Mouse (Mus musculus) hindbrain, embryonic 15.5 days (tissue): ENCODE results near the gene Nat8. TPM values are rescaled to one million over a fixed set of nuclear protein-coding genes. Genes with fewer than 3 reads are reported as not detected.
"Not testable (repeated sequence)": the region's sequence is repeated elsewhere in the genome, so short reads cannot be mapped to it uniquely, and the experiment has no call there.

Experiments
- ATAC-seq: fragments of 200-750 bp; cut with Nextera tagmentation; 2 replicates; pipeline ENCODE4 v1.8.0; 2017; ENCODE audit warnings: low read depth, moderate number of reproducible peaks, moderate TSS enrichment; ENCODE audit not compliant: low FRiP score
- H3K27ac ChIP-seq: fragments of 300-500 bp; sonication (generic); replicated peaks from 2 replicates; pipeline ENCODE4 v1.5.1; 2015; ENCODE audit warnings: mild to moderate bottlenecking, inconsistent platforms
- H3K27me3 ChIP-seq: fragments of 300-500 bp; sonication (generic); 2 replicates; pipeline ENCODE4 v1.6.1; 2015; ENCODE audit warnings: control low read depth, inconsistent platforms
- H3K36me3 ChIP-seq: fragments of 300-500 bp; sonication (generic); 2 replicates; pipeline ENCODE4 v1.6.1; 2015; ENCODE audit warnings: control low read depth, inconsistent platforms
- H3K4me1 ChIP-seq: fragments of 300-500 bp; sonication (generic); replicated peaks from 2 replicates; pipeline ENCODE4 v1.6.1; 2015; ENCODE audit warnings: control low read depth, inconsistent platforms
- H3K4me2 ChIP-seq: fragments of 300-500 bp; sonication (generic); 2 replicates; pipeline ENCODE4 v1.6.1; 2015; ENCODE audit warnings: moderate library complexity, mild to moderate bottlenecking, inconsistent platforms
- H3K4me3 ChIP-seq: fragments of 300-500 bp; sonication (generic); 2 replicates; pipeline ENCODE4 v1.5.1; 2015; ENCODE audit warnings: mild to moderate bottlenecking, inconsistent platforms
- H3K9ac ChIP-seq: fragments of 300-500 bp; sonication (generic); 2 replicates; pipeline ENCODE4 v1.6.1; 2015; ENCODE audit warnings: inconsistent platforms
- H3K9me3 ChIP-seq: fragments of 300-500 bp; sonication (generic); 2 replicates; pipeline ENCODE4 v1.6.1; 2016; ENCODE audit warnings: control low read depth, inconsistent platforms
- WGBS: fragments of 180-500 bp; shearing (Covaris S2); methylation state at CpG from one replicate; pipeline ENCODE4 v1.1.7; 2015; 5-methylcytosine and 5-hydroxymethylcytosine counted together
- polyA plus RNA-seq: library from polyadenylated mRNA; unstranded; fragments of >200 nt; fragmentation: Nextera tagmentation; extraction: Ambion mirVana; gene quantifications from 2 replicates; pipeline ENCODE4 v1.2.1, GENCODE M21; 2015

Nat8 gene
- polyA plus RNA-seq, 1 experiment from 2014 or later: not detected

DNA sequence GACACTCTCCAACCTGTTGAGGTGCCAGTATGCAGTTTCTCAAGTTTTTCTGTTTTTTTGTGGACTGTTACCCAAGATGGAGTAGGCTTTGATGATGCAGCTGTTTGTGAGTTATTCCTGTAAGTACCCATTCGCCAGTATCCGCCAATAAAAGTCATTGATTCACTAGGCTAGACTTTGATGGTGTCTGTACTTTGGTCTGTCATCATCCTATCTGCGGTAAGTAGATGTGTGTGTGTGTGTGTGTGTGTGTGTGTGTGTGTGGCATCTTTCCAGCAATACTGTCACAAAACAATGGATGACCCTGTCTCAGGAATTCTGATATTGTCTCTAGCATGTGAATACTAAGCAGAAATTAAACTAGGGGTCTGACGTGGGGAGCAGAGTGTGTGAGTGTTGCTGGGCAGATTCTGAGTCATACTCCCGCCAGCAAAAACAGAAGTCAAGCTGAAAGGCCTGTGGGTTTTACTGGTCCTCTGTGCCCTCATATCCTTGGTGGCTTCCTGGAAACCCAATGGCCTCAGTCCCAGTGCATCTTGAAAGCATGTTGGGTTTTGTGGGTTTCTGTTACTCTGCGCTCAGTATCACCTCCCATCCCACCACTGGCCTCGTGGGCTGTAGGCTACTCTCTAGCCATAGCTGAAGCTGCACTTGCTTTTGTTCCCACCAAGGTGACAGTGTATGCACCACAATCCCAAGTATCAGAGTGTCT, 19.3 kb upstream of the Nat8 start:
- H3K9me3 ChIP-seq: no peaks in the 10 kb centered on the region
- H3K4me3 ChIP-seq: no peak overlapping the region
- no peaks in the 10 kb centered on the region for H3K36me3 ChIP-seq
- WGBS: 91% methylated on average over 7 of the region's 7 CpGs
- no peaks in the 10 kb centered on the region for H3K27me3 ChIP-seq
- peaks cover 8% of the 10 kb centered on the region for H3K4me1 ChIP-seq
- ATAC-seq: no peak
- H3K4me2 ChIP-seq: no peak overlapping the region
- no peak overlapping the region for H3K9ac ChIP-seq
- no peak overlapping the region for H3K27ac ChIP-seq

DNA sequence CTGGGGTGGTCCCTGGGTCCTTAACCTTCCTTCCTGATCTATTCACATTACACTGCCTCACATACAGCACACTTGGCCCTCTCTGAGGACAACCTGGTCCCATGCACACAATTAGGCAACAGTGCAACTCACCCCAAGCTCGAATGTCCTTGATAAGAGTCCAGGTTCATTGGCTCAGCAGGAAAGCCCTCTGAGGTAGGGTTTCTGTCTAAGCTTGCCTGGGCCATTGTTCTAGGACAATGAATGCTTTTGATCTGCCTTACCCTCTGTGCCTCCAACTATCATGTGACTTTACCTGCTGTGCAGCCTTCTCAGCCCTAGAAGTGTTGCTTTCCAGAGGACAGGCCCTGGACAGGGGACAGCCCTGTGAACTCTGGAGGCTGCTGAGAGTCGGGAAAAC, 17.4 kb upstream of the Nat8 start:
- no peak overlapping the region for H3K27ac ChIP-seq
- ATAC-seq: no peak
- H3K4me2 ChIP-seq: no peak overlapping the region
- H3K9me3 ChIP-seq: no peaks in the 10 kb centered on the region
- no peaks in the 10 kb centered on the region for H3K27me3 ChIP-seq
- no peak overlapping the region for H3K9ac ChIP-seq
- WGBS: 30% methylated on average over 2 of the region's 2 CpGs
- peaks cover 8% of the 10 kb centered on the region for H3K4me1 ChIP-seq
- no peaks in the 10 kb centered on the region for H3K36me3 ChIP-seq
- H3K4me3 ChIP-seq: no peak overlapping the region

GRCm38 (mm10) chr6:85848140-85848539, 16.3 kb upstream of the Nat8 start:
- Histone ChIP-seq H3K27ac (no peak overlapping the region), H3K36me3 (no peaks in the 10 kb centered on the region), H3K4me2 (no peak overlapping the region), H3K9me3 (no peaks in the 10 kb centered on the region), H3K9ac (no peak overlapping the region), H3K4me1 (peaks cover 8% of the 10 kb centered on the region), H3K4me3 (no peak overlapping the region), H3K27me3 (no peaks in the 10 kb centered on the region)
- 96% methylated on average over 4 of the region's 4 CpGs for WGBS
- ATAC-seq: no peak

DNA sequence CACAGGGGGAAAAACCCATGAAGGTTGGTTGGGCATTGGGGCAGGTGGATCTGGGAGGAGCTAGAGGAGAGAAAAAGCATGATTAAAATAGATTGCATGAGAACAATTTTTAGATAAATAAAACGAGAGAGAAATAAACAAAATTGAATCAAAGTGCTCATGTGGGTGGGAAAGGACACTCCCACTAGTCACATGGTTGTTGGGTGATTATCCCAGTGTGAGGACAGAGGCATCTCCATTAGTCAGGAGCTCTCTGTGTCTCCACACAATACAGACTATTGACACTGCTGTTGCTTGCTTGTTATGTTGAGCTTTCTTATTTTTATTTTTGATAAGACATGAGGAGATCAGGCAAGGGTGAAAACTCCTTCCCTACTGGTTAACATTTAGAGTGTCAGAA, 15.0 kb upstream of the Nat8 start:
- 64% methylated on average over 1 of the region's 1 CpGs for WGBS
- H3K27ac ChIP-seq: no peak overlapping the region
- no peaks in the 10 kb centered on the region for H3K36me3 ChIP-seq
- H3K4me3 ChIP-seq: no peak overlapping the region
- no peak overlapping the region for H3K9ac ChIP-seq
- peaks cover 8% of the 10 kb centered on the region for H3K4me1 ChIP-seq
- H3K9me3 ChIP-seq: no peaks in the 10 kb centered on the region
- ATAC-seq: no peak
- no peaks in the 10 kb centered on the region for H3K27me3 ChIP-seq
- H3K4me2 ChIP-seq: no peak overlapping the region

DNA sequence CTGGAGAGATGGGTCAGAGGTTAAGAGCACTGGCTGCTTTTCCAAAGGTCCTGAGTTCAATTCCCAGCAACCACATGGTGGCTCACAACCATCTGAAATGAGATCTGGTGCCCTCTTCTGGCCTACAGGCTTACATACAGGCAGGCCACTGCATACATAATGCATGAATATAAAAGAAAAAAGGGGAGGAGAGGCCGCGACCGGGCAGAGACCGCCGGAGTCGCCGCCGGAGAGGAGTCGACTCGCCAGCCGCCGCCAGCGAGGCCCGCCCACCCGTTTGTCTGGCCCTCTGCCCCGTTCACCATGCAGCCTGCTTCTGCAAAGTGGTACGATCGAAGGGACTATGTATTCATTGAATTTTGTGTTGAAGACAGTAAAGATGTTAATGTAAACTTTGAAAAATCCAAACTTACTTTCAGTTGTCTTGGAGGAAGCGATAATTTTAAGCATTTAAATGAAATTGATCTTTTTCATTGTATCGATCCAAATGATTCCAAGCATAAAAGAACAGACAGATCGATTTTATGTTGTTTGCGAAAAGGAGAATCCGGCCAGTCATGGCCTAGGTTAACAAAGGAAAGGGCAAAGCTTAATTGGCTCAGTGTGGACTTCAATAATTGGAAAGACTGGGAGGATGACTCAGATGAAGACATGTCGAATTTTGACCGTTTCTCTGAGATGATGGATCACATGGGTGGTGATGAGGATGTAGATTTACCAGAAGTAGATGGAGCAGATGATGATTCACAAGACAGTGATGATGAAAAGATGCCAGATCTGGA, 12.0 kb upstream of the Nat8 start:
- H3K9me3 ChIP-seq: not testable (repeated sequence)

GRCm38 (mm10) chr6:85839982-85840381, 8.1 kb upstream of the Nat8 start:
- Histone ChIP-seq H3K9me3 (no peaks in the 10 kb centered on the region), H3K4me3 (no peak overlapping the region), H3K4me1 (no peaks in the 10 kb centered on the region), H3K36me3 (no peaks in the 10 kb centered on the region), H3K9ac (no peak overlapping the region), H3K27me3 (no peaks in the 10 kb centered on the region), H3K4me2 (no peak overlapping the region), H3K27ac (peak overlapping the region; percentile 25; the same call in 1 of the 2 replicates)
- WGBS: 39% methylated on average over 4 of the region's 4 CpGs
- ATAC-seq: 0 out of 2 replicates have a peak, but pooled peaks have one; percentile 30

More for the DNA sequence above, 12.0 kb upstream of the Nat8 start:
- not testable (repeated sequence) for H3K4me3 ChIP-seq, ATAC-seq, H3K27ac ChIP-seq, H3K36me3 ChIP-seq, H3K4me2 ChIP-seq, H3K9ac ChIP-seq, H3K4me1 ChIP-seq, H3K27me3 ChIP-seq
- 59% methylated on average over 25 of the region's 25 CpGs for WGBS

DNA sequence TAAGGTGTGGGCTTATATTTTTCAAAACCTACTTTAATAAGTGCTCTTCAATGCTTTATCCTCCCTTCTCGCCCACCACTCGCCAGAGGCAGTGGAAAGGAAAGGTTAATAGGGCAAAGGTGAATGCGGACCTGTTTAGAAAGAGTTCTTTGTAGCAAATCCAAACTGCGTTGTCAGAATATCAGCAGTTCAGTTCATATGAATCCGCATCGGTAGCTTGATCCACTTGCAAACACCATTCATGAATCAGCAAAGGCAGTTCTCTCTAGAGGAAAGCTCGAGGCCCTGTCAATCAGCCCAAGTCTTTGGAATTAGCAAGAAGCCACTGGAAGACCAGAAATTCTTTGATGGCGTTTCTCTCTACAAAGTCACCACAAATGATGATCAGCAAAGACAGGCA, 6.8 kb upstream of the Nat8 start:
- H3K4me1 ChIP-seq: no peaks in the 10 kb centered on the region
- H3K27ac ChIP-seq: no peak overlapping the region
- H3K4me2 ChIP-seq: no peak overlapping the region
- no peak for ATAC-seq
- WGBS: 53% methylated on average over 8 of the region's 8 CpGs
- no peaks in the 10 kb centered on the region for H3K27me3 ChIP-seq
- no peaks in the 10 kb centered on the region for H3K36me3 ChIP-seq
- H3K4me3 ChIP-seq: no peak overlapping the region
- H3K9ac ChIP-seq: no peak overlapping the region
- H3K9me3 ChIP-seq: no peaks in the 10 kb centered on the region

GRCm38 (mm10) chr6:85837307-85837706, 5.4 kb upstream of the Nat8 start:
- H3K4me2 ChIP-seq: peak overlapping the region; percentile 19; the same call in 1 of the 2 replicates
- H3K9me3 ChIP-seq, H3K4me1 ChIP-seq, H3K27ac ChIP-seq, ATAC-seq, H3K4me3 ChIP-seq, H3K27me3 ChIP-seq, H3K36me3 ChIP-seq, H3K9ac ChIP-seq: not testable (repeated sequence)
- 15% methylated on average over 12 of the region's 12 CpGs for WGBS

DNA sequence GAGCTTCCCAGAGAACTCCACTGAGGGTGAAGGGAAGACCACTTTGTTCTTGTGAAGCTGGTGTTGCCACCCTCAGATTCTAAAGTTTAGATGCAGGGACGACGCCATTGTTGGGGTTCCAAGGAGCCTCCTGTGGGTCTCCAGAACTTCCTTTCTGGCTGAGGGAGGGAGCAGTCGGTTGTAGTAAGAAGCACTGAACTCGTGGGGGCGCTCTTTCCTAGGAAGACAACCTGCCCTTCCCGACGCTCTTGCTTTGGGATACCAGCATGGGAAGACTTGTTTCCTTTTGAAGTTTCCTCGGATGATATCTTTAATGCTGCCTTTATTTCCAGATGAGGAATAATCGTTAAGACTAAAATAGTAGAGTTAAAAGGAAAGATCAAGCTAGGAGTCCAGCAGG, 4.9 kb upstream of the Nat8 start:
- H3K27ac ChIP-seq, H3K4me2 ChIP-seq, ATAC-seq, H3K9me3 ChIP-seq, H3K4me3 ChIP-seq, H3K4me1 ChIP-seq, H3K27me3 ChIP-seq, H3K9ac ChIP-seq, H3K36me3 ChIP-seq: not testable (repeated sequence)
- 24% methylated on average over 8 of the region's 9 CpGs for WGBS

- not testable (repeated sequence) for H3K4me3 ChIP-seq, H3K36me3 ChIP-seq, H3K9ac ChIP-seq, H3K9me3 ChIP-seq, ATAC-seq, H3K4me2 ChIP-seq, H3K27ac ChIP-seq, H3K4me1 ChIP-seq, H3K27me3 ChIP-seq
- 81% methylated on average over 5 of the region's 5 CpGs for WGBS
Observed at GRCm38 (mm10) chr6:85836098-85836497, 4.2 kb upstream of the Nat8 start.

DNA sequence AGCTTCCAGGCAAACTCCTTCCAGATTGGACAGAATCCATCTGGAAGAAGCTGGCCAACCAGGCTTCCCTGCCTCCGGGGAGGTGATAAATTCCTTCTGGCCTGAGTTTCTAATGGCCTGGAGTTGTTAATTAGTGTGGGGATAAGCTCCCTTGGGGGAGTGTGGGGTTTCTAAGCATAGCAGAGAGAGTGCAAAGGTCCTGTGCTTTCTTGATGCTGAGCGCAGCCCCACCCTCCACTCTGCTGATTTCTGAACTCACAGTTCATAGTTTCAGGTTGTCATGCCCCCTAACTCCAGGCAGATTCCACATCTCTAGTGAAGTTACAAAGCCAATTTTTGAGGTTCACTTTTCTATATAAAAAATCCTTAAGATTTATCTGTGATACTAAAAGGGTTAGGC, 3.2 kb upstream of the Nat8 start:
- WGBS: 77% methylated on average over 1 of the region's 2 CpGs
- H3K27me3 ChIP-seq, H3K9ac ChIP-seq, H3K4me1 ChIP-seq, H3K27ac ChIP-seq, ATAC-seq, H3K4me2 ChIP-seq, H3K4me3 ChIP-seq, H3K9me3 ChIP-seq, H3K36me3 ChIP-seq: not testable (repeated sequence)

DNA sequence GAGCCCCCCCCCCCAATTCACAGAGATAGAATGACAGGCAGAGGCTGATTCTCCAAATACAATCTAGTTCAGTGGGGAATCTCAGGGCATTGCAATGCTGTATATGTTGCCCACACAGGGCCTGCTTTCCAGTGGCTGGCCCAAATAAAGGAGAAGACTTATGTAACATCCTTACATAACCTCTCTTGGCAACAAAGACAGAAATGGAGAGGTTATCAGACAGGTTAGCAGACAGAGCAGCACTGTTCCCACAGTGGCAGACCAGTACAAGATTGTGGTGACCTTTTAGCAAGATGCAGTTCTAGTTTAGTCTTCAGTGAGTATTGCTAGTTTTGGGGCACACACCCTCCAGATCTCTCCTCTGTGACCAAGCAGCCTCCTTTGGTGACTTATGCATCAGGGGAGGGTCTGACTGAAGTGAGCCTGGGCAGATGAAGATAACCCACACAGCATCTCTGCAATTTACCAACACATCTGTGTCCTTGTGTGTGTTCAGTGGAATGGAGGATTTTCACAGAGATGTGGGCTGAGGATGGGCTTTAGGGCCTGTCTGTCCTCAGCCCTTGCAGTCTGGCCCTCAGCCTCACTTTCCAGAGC, 2.7 kb upstream of the Nat8 start:
- not testable (repeated sequence) for H3K9me3 ChIP-seq, H3K36me3 ChIP-seq, H3K9ac ChIP-seq, H3K27me3 ChIP-seq, H3K27ac ChIP-seq, H3K4me2 ChIP-seq, H3K4me1 ChIP-seq, H3K4me3 ChIP-seq, ATAC-seq
